12 mouse cellular contexts compared by ENCODE assay signal in genomic region chr3:149379866-149380472, GRCm38 (mm10).
DNase-seq lines count a peak whose midpoint lies in the region; ATAC-seq and TF ChIP-seq lines count a peak whose summit lies in the region.
"Had no signal": no experiment of that assay in that cellular context is flagged by ENCODE, and none has a peak within 500 bp of the region (broad histone marks: within the 10 kb centered on the region; RNA-seq: fewer than 3 reads in every experiment).

No protein-coding gene starts in this region.

- H3K27ac ChIP-seq in stomach, embryonic 14.5 days (ENCODE audit: low read length): no peak overlapping the region
- no peak overlapping the region for H3K27ac ChIP-seq in stomach, postnatal 0 days (replicated peaks)
- H3K27ac ChIP-seq in lung, embryonic 15.5 days: no peak overlapping the region
- H3K27ac ChIP-seq in stomach, embryonic 16.5 days (ENCODE audit: low read length): no peak overlapping the region
- H3K27ac ChIP-seq: heart, adult 2 months; hindbrain, embryonic 15.5 days had no signal

- TF ChIP-seq EP300 in stomach, postnatal 0 days (optimal IDR thresholded peaks at IDR 0.05): no peak

- 76% methylated on average over 15 of the region's 15 CpGs for WGBS in stomach, embryonic 14.5 days
- WGBS in stomach, postnatal 0 days: 68% methylated on average over 15 of the region's 15 CpGs
- 63% methylated on average over 15 of the region's 15 CpGs for WGBS in lung, embryonic 15.5 days
- 72% methylated on average over 15 of the region's 15 CpGs for WGBS in stomach, embryonic 16.5 days

- no peaks in the 10 kb centered on the region for H3K4me1 ChIP-seq in stomach, embryonic 14.5 days (ENCODE audit: control insufficient read depth, insufficient read depth, low read length)
- H3K4me1 ChIP-seq in stomach, postnatal 0 days (replicated peaks; ENCODE audit: control insufficient read depth, insufficient read depth): no peaks in the 10 kb centered on the region; the same call in 1 of the 2 replicates
- H3K4me1 ChIP-seq in lung, embryonic 15.5 days: peaks cover 10% of the 10 kb centered on the region; the same call in 1 of the 2 replicates
- H3K4me1 ChIP-seq in stomach, embryonic 16.5 days (ENCODE audit: control insufficient read depth, insufficient read depth, low read length): no peaks in the 10 kb centered on the region

- intact Hi-C loops in gastrocnemius, postnatal 14 days (cut with DNase I; ENCODE audit: low total_unique reads): no loop called here

- H3K9ac ChIP-seq in stomach, embryonic 14.5 days (replicated peaks; ENCODE audit: low read depth, low read length): no peak overlapping the region
- no peak overlapping the region for H3K9ac ChIP-seq in stomach, postnatal 0 days (ENCODE audit: low read length)
- no peak overlapping the region for H3K9ac ChIP-seq in lung, embryonic 15.5 days
- H3K9ac ChIP-seq in stomach, embryonic 16.5 days (ENCODE audit: low read length): no peak overlapping the region
- H3K9ac ChIP-seq: hindbrain, embryonic 15.5 days had no signal

- H3K9me3 ChIP-seq in stomach, embryonic 14.5 days (ENCODE audit: control insufficient read depth, low read depth, low read length): no peaks in the 10 kb centered on the region
- H3K9me3 ChIP-seq in stomach, postnatal 0 days (ENCODE audit: control insufficient read depth, low read length): no peaks in the 10 kb centered on the region
- H3K9me3 ChIP-seq in lung, embryonic 15.5 days: no peaks in the 10 kb centered on the region
- no peaks in the 10 kb centered on the region for H3K9me3 ChIP-seq in stomach, embryonic 16.5 days (replicated peaks; ENCODE audit: control insufficient read depth, low read length)
- H3K9me3 ChIP-seq: hindbrain, embryonic 15.5 days had no signal

- TF ChIP-seq CTCF in stomach, postnatal 0 days (IDR thresholded peaks at IDR 0.05; ENCODE audit: low read depth): no peak

- no peak overlapping the region for H3K4me2 ChIP-seq in stomach, embryonic 14.5 days (replicated peaks; ENCODE audit: low read depth, low read length)
- H3K4me2 ChIP-seq in stomach, postnatal 0 days (replicated peaks; ENCODE audit: low read depth): no peak overlapping the region
- H3K4me2 ChIP-seq in lung, embryonic 15.5 days: 0 out of 2 replicates have a peak overlapping the region, but pooled peaks have one; percentile 13
- H3K4me2 ChIP-seq in stomach, embryonic 16.5 days (ENCODE audit: low read depth, low read length): no peak overlapping the region
- H3K4me2 ChIP-seq: hindbrain, embryonic 15.5 days had no signal

- H3K4me3 ChIP-seq in stomach, embryonic 14.5 days (ENCODE audit: low read depth, low read length): no peak overlapping the region
- H3K4me3 ChIP-seq in stomach, postnatal 0 days (ENCODE audit: low read depth, low read length): no peak overlapping the region
- H3K4me3 ChIP-seq in lung, embryonic 15.5 days: no peak overlapping the region
- H3K4me3 ChIP-seq in stomach, embryonic 16.5 days (replicated peaks; ENCODE audit: low read length): no peak overlapping the region
- H3K4me3 ChIP-seq: heart, adult 2 months; hindbrain, embryonic 15.5 days had no signal

- DNase-seq in gastrocnemius, postnatal 14 days: peak; percentile 8
- DNase-seq in gastrocnemius, postnatal 4 days (ENCODE audit: low spot score in 2 of 2): no peak
- DNase-seq in stomach, postnatal 0 days (ENCODE audit: low spot score): no peak
- DNase-seq in embryo, embryonic 10.5 days (ENCODE audit: low spot score): no peak
- DNase-seq in right cerebral cortex, postnatal 36 days (ENCODE audit: low spot score in 2 of 2): no peak
- DNase-seq: cerebellum, postnatal 14 days; thymus, adult 2 months had no signal

- ATAC-seq in stomach, embryonic 14.5 days (ENCODE audit: insufficient number of reproducible peaks, insufficient read depth, low FRiP score, low read depth): peak; percentile 49; the same call in 1 of the 2 replicates
- no peak for ATAC-seq in stomach, postnatal 0 days (ENCODE audit: low FRiP score, low TSS enrichment)
- no peak for ATAC-seq in lung, embryonic 15.5 days (ENCODE audit: borderline replicate concordance, extremely low read depth, low FRiP score, low TSS enrichment)
- peak; percentile 69; the same call in 1 of the 2 replicates for ATAC-seq in stomach, embryonic 16.5 days (ENCODE audit: insufficient read depth, low FRiP score)

- no peaks in the 10 kb centered on the region for H3K36me3 ChIP-seq in stomach, embryonic 14.5 days (ENCODE audit: control insufficient read depth, insufficient read depth, low read length)
- no peaks in the 10 kb centered on the region for H3K36me3 ChIP-seq in stomach, postnatal 0 days (ENCODE audit: control insufficient read depth, insufficient read depth, low read length)
- no peaks in the 10 kb centered on the region for H3K36me3 ChIP-seq in lung, embryonic 15.5 days
- H3K36me3 ChIP-seq in stomach, embryonic 16.5 days (ENCODE audit: control insufficient read depth, insufficient read depth, low read length): no peaks in the 10 kb centered on the region
- H3K36me3 ChIP-seq: hindbrain, embryonic 15.5 days had no signal

- H3K27me3 ChIP-seq in stomach, embryonic 14.5 days (ENCODE audit: control insufficient read depth, insufficient read depth, low read length): no peaks in the 10 kb centered on the region
- no peaks in the 10 kb centered on the region for H3K27me3 ChIP-seq in stomach, postnatal 0 days (ENCODE audit: control insufficient read depth, insufficient read depth, low read length)
- no peaks in the 10 kb centered on the region for H3K27me3 ChIP-seq in lung, embryonic 15.5 days
- no peaks in the 10 kb centered on the region for H3K27me3 ChIP-seq in stomach, embryonic 16.5 days (ENCODE audit: control insufficient read depth, insufficient read depth, low read length)
- H3K27me3 ChIP-seq: hindbrain, embryonic 15.5 days had no signal

Comparison
In these comparisons a context has a peak if more than half of its experiments do, and no peak if none do; other contexts are left out.
1. ATAC-seq: peak in stomach, embryonic 14.5 days (single experiment) and stomach, embryonic 16.5 days (single experiment); none in stomach, postnatal 0 days (single experiment) and lung, embryonic 15.5 days (single experiment).